ENCODE assay signal across 15 mouse cellular contexts in genomic region chr2:143032378-143033255, GRCm38 (mm10). TPM values are rescaled to one million over a fixed set of nuclear protein-coding genes. Genes with fewer than 3 reads are reported as not detected.
A peak's percentile ranks its signal among the peaks of the same experiment; 100 is the strongest.
DNase-seq lines count a peak whose midpoint lies in the region; ATAC-seq and TF ChIP-seq lines count a peak whose summit lies in the region.
"Had no signal": no experiment of that assay in that cellular context is flagged by ENCODE, and none has a peak within 500 bp of the region (broad histone marks: within the 10 kb centered on the region; RNA-seq: fewer than 3 reads in every experiment).

No protein-coding gene starts in this region.

- no peaks in the 10 kb centered on the region for H3K27me3 ChIP-seq in forebrain, embryonic 12.5 days
- no peaks in the 10 kb centered on the region for H3K27me3 ChIP-seq in hindbrain, embryonic 14.5 days (ENCODE audit: control insufficient read depth, insufficient read depth, low read length)
- H3K27me3 ChIP-seq in midbrain, postnatal 0 days (ENCODE audit: insufficient read depth, low read length): no peaks in the 10 kb centered on the region
- H3K27me3 ChIP-seq: kidney, embryonic 15.5 days; limb, embryonic 13.5 days; lung, embryonic 15.5 days had no signal

- DNase-seq in layer of hippocampus, postnatal 14 days (ENCODE audit: low spot score in 2 of 2): peak; percentile 6 to 13
- DNase-seq in layer of hippocampus, postnatal 25 days (ENCODE audit: extremely low spot score in 1 of 2, low spot score in 1 of 2): no peak
- peak; percentile 23 for DNase-seq in hindbrain, embryonic 14.5 days (ENCODE audit: low spot score)
- DNase-seq in midbrain, postnatal 0 days (ENCODE audit: low spot score): no peak
- no peak for DNase-seq in adrenal gland, postnatal 10 days
- no peak for DNase-seq in heart, adult 18-20 months
- DNase-seq: cerebellum, postnatal 25 days; layer of hippocampus, adult 9-11 months had no signal

- H3K9me3 ChIP-seq in forebrain, embryonic 12.5 days: no peaks in the 10 kb centered on the region
- H3K9me3 ChIP-seq in hindbrain, embryonic 14.5 days (ENCODE audit: control insufficient read depth, low read length): no peaks in the 10 kb centered on the region
- no peaks in the 10 kb centered on the region for H3K9me3 ChIP-seq in midbrain, postnatal 0 days (ENCODE audit: low read length)
- H3K9me3 ChIP-seq: kidney, embryonic 15.5 days; limb, embryonic 13.5 days; lung, embryonic 15.5 days had no signal

- 45% methylated on average over 10 of the region's 10 CpGs for WGBS in forebrain, embryonic 12.5 days
- 44% methylated on average over 10 of the region's 10 CpGs for WGBS in hindbrain, embryonic 14.5 days
- 12% methylated on average over 10 of the region's 10 CpGs for WGBS in midbrain, postnatal 0 days

- TF ChIP-seq CTCF in midbrain, postnatal 0 days (IDR thresholded peaks at IDR 0.05): no peak

- no peaks in the 10 kb centered on the region for H3K36me3 ChIP-seq in forebrain, embryonic 12.5 days (replicated peaks)
- no peaks in the 10 kb centered on the region for H3K36me3 ChIP-seq in hindbrain, embryonic 14.5 days (replicated peaks; ENCODE audit: control insufficient read depth, insufficient read depth)
- H3K36me3 ChIP-seq in midbrain, postnatal 0 days (ENCODE audit: insufficient read depth, low read length): no peaks in the 10 kb centered on the region
- H3K36me3 ChIP-seq: kidney, embryonic 15.5 days; limb, embryonic 13.5 days; lung, embryonic 15.5 days had no signal

- H3K4me3 ChIP-seq in forebrain, embryonic 12.5 days (replicated peaks): no peak overlapping the region
- H3K4me3 ChIP-seq in hindbrain, embryonic 14.5 days (replicated peaks; ENCODE audit: low read length): no peak overlapping the region
- H3K4me3 ChIP-seq in midbrain, postnatal 0 days (ENCODE audit: low read depth, low read length): no peak overlapping the region
- H3K4me3 ChIP-seq: kidney, embryonic 15.5 days; limb, embryonic 13.5 days; lung, embryonic 15.5 days had no signal

- H3K4me2 ChIP-seq in forebrain, embryonic 12.5 days: no peak overlapping the region
- no peak overlapping the region for H3K4me2 ChIP-seq in hindbrain, embryonic 14.5 days (replicated peaks)
- peak overlapping the region; percentile 26 for H3K4me2 ChIP-seq in midbrain, postnatal 0 days (ENCODE audit: low read depth, low read length, poor library complexity, severe bottlenecking)
- H3K4me2 ChIP-seq: kidney, embryonic 15.5 days; limb, embryonic 13.5 days; lung, embryonic 15.5 days had no signal

- ATAC-seq in forebrain, embryonic 12.5 days (ENCODE audit: low FRiP score): no peak
- ATAC-seq in hindbrain, embryonic 14.5 days (ENCODE audit: low FRiP score): peak; percentile 48; the same call in 1 of the 2 replicates
- ATAC-seq in midbrain, postnatal 0 days (ENCODE audit: low FRiP score): peak; percentile 77

- peaks cover 17% of the 10 kb centered on the region for H3K4me1 ChIP-seq in forebrain, embryonic 12.5 days
- H3K4me1 ChIP-seq in hindbrain, embryonic 14.5 days (replicated peaks; ENCODE audit: control insufficient read depth, insufficient read depth, low read length): no peaks in the 10 kb centered on the region
- H3K4me1 ChIP-seq in midbrain, postnatal 0 days (ENCODE audit: insufficient read depth, low read length): no peaks in the 10 kb centered on the region
- H3K4me1 ChIP-seq: lung, embryonic 15.5 days had no signal

- 0 out of 2 replicates have a peak overlapping the region, but pooled peaks have one; percentile 10 for H3K27ac ChIP-seq in forebrain, embryonic 12.5 days
- peak overlapping the region; percentile 56 for H3K27ac ChIP-seq in hindbrain, embryonic 14.5 days
- peak overlapping the region; percentile 39; the same call in 1 of the 2 replicates for H3K27ac ChIP-seq in midbrain, postnatal 0 days (ENCODE audit: low read depth, low read length)
- H3K27ac ChIP-seq: kidney, embryonic 15.5 days; limb, embryonic 13.5 days; lung, embryonic 15.5 days had no signal

- no peak overlapping the region for H3K9ac ChIP-seq in forebrain, embryonic 12.5 days
- no peak overlapping the region for H3K9ac ChIP-seq in hindbrain, embryonic 14.5 days
- H3K9ac ChIP-seq in midbrain, postnatal 0 days (replicated peaks; ENCODE audit: low read length, poor library complexity, severe bottlenecking): no peak overlapping the region
- H3K9ac ChIP-seq: kidney, embryonic 15.5 days; limb, embryonic 13.5 days; lung, embryonic 15.5 days had no signal

RNA-seq across cellular contexts. Expression of gene Snrpb2, which starts 30.2 kb away (rescaled TPM):
- 10 to 100 TPM; 38.0 to 38.6 TPM for total RNA-seq in layer of hippocampus, postnatal 14 days (2021)
- 10 to 100 TPM; 35.6 to 41.2 TPM for total RNA-seq in layer of hippocampus, postnatal 25 days (2021)
- polyA plus RNA-seq in forebrain, embryonic 12.5 days (2016; fragmentation: Nextera tagmentation; extraction: Ambion mirVana): 117 and 120 TPM in 2 replicates
- 49.3 and 56.9 TPM in 2 replicates for polyA plus RNA-seq in hindbrain, embryonic 14.5 days (2014; fragmentation: Nextera tagmentation; extraction: Ambion mirVana)
- total RNA-seq in midbrain, postnatal 0 days (2014; rRNA removed): 22.6 and 34.0 TPM in 2 replicates
- polyA plus RNA-seq in midbrain, postnatal 0 days (2015; fragmentation: Nextera tagmentation; extraction: Ambion mirVana): 51.3 and 59.2 TPM in 2 replicates
- total RNA-seq in adrenal gland, postnatal 10 days (2021): 10 to 100 TPM; 41.4 to 48.3 TPM
- 10 to 100 TPM; 17.4 to 19.3 TPM for total RNA-seq in heart, adult 18-20 months (2021)

RNA-seq across cellular contexts. Expression of gene Otor, which starts 45.7 kb away (rescaled TPM):
- not detected for total RNA-seq in layer of hippocampus, postnatal 14 days (2021)
- total RNA-seq in layer of hippocampus, postnatal 25 days (2021): not detected
- polyA plus RNA-seq in forebrain, embryonic 12.5 days (2016; fragmentation: Nextera tagmentation; extraction: Ambion mirVana): 3.5 and 3.7 TPM in 2 replicates
- 2.5 TPM in 1 of 2 replicates, not detected in the other for polyA plus RNA-seq in hindbrain, embryonic 14.5 days (2014; fragmentation: Nextera tagmentation; extraction: Ambion mirVana)
- 0.55 TPM in 1 of 2 replicates, not detected in the other for total RNA-seq in midbrain, postnatal 0 days (2014; rRNA removed)
- polyA plus RNA-seq in midbrain, postnatal 0 days (2015; fragmentation: Nextera tagmentation; extraction: Ambion mirVana): 0.23 TPM in 1 of 2 replicates, not detected in the other
- not detected for total RNA-seq in adrenal gland, postnatal 10 days (2021)
- total RNA-seq in heart, adult 18-20 months (2021): not detected
- total RNA-seq: CH12.LX; heart, adult 8-10 months; megakaryocyte-erythroid progenitor cell, adult 5-6 weeks had no signal

Comparison
In these comparisons a context has a peak if more than half of its experiments do, and no peak if none do; other contexts are left out.
1. DNase-seq: peak in layer of hippocampus, postnatal 14 days (2 of 2) and hindbrain, embryonic 14.5 days (single experiment); none in layer of hippocampus, postnatal 25 days (0 of 2), midbrain, postnatal 0 days (single experiment), adrenal gland, postnatal 10 days (single experiment) and heart, adult 18-20 months (0 of 2).
2. Peak in every context shown above with its lines, with median percentiles within 50 percentile points of each other: H3K27ac ChIP-seq.